Mouse (Mus musculus): ENCODE data around the gene AL731706.1.

AL731706.1 gene

GRCm38 (mm10) chr2:136834715-136835075, 56.5 kb downstream of the AL731706.1 start:
- no peak for DNase-seq

- DNase-seq = no peak
Measured at GRCm38 (mm10) chr2:136833976-136834714, 57.0 kb downstream of the AL731706.1 start.

- no peak for DNase-seq
Measured at GRCm38 (mm10) chr2:136832936-136833335, 58.3 kb downstream of the AL731706.1 start.
